Mouse (Mus musculus): ENCODE data around the gene Ckm. TPM values are rescaled to one million over a fixed set of nuclear protein-coding genes. Genes with fewer than 3 reads are reported as not detected.

Gene Ckm
- 78.9 and 126 TPM in 2 replicates for polyA plus RNA-seq (2012; rRNA removed)

DNA sequence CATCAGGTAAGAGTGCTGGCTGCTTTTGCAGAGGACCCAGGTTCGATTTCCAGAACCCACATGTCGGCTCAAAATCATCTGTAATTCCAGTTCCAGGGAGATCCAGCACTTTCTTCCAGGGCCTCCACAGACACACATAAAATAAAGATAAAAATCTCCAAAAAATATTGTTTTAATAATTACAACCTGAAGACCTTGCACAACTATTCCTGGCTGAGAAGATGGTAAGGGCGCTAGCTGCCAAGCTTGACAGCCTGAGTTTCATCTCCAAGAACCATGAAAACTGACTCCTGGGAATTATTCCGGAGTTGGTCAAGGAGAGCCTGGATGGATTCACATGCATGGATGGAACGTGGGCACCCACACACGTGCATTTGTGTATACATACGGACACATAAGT lies at the start of gene Ckm:
TSS of gene Ckm (plus strand) at position 301 of the 400 bp plus-strand sequence.

GRCm38 (mm10) chr7:19359299-19359891 lies 45.2 kb upstream of the Ckm start, which contains the start of the genes Cd3eap and Ppp1r13l:
Cd3eap (minus strand) TSS chr7:19359483.
Ppp1r13l (plus strand) TSS chr7:19359749.

DNA sequence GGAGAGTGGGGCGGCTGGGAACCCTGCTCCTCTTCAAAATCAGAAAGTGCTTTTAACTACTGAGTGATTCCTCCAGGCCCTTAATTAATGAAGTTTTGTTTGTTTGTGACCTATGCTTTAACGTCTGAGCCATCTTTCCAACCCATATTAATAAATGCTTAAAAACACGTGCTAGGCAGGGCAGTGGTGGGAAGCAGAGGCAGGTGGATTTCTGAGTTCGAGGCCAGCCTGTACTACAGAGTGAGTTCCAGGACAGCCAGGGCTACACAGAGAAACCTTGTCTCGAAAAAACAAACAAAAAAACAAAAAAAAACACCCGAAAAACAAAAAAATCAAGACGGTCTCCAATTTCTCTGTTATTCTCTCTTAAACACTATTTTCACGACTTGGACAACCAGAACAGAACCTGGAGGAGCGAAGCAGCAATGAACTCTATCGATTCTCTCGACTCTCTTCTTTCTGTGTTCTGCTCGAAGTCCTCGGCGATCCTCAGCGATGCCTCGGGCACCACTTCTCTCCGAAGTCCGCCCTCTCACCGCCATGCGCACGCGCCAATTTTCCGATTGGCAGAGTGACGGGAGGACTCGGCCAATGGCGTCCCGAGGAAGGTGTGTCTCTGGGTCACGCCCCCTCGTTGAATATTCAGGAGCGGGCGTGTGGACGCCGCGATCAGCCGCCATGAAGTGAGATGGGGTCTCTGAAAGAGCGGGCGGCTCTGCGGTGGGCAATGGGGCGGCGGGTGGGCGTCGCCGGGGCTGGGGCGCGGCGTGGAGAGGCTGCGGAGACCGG lies 23.0 kb upstream of the Ckm start, which contains the start of gene Ercc2:
TSS of gene Ercc2 (plus strand) at position 634 of the 789 bp plus-strand sequence.

DNA sequence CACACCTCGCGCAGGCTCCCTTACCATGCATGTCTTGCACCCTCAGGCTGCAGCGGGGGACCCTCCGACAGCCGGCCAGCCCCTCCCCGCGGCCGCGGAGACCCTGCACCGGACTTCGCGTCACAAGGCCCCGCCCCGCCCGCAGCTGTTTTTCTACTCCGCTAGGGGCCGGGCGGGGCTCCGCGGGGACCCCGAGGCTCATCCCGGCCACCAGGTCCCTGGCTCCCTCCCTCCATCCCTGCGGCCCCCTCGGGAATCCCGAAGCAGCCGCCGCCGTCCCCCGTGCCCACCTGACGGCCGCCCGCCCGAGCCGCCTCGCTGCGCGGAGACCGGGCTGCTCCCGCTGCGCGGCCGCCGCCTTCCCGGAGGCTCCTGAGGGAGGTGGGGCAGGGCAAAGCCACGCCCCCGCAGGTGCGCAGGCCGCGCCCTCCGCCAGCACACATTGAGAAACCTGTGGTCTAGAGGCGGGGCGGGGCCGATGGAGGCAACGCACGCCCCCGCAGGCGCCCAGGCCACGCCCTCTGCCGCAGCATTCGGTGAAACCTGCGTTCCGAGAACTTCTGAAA lies 762 bp upstream of the Ckm start, which contains the start of gene Klc3:
TSS of gene Klc3 (minus strand) at position 374 of the 566 bp plus-strand sequence.

DNA sequence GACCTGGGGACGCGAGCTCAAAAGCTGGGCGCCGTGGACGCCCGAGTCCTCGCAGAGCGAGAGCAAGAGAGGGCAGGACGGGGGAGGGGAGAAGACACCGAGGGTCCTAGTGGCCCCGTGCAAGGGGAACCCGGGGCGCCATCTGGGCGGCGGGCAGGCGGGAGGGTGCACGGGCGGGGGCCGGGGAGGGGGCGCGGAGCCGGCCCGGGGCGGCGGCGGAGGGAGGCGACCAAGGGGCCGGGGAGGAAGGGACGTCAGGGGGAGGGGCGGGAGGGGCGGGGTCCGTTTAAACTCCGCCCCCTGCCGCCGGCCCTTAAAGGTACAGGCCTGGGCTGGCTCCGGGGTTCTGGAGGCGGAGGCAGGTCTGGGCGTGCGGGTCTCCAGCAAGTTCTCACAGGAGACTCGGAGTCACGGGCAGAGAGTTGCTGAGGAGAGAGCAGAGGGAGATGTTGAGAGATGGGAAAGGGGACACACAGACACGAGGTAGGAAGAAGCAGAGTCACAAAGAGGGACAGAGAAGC lies 54.1 kb downstream of the Ckm start, which contains the start of gene Mark4:
TSS of gene Mark4 (minus strand) at position 231 of the 521 bp plus-strand sequence.

GRCm38 (mm10) chr7:19462884-19463381 lies 58.4 kb downstream of the Ckm start, which contains the start of gene Exoc3l2:
Exoc3l2 (plus strand) TSS chr7:19463331.

Other genes starting within 250 kb of the Ckm start
- gene Gipr, start 238.6 kb upstream of the Ckm start, polyA plus RNA-seq (2012; rRNA removed): 0.95 and 1.6 TPM in 2 replicates
- gene Eml2, start 228.4 kb upstream of the Ckm start, polyA plus RNA-seq (2012; rRNA removed): 45.4 and 47.5 TPM in 2 replicates
- 4.0 and 4.6 TPM in 2 replicates for gene Gpr4, start 192.2 kb upstream of the Ckm start, polyA plus RNA-seq (2012; rRNA removed)
- gene Opa3, start 176.4 kb upstream of the Ckm start, polyA plus RNA-seq (2012; rRNA removed): 40.5 and 52.5 TPM in 2 replicates
- 569 and 685 TPM in 2 replicates for gene Vasp, start 133.0 kb upstream of the Ckm start, polyA plus RNA-seq (2012; rRNA removed)
- 0.10 and 0.21 TPM in 2 replicates for gene Ppm1n, start 124.7 kb upstream of the Ckm start, polyA plus RNA-seq (2012; rRNA removed)
- 28.0 and 34.1 TPM in 2 replicates for gene Rtn2, start 122.2 kb upstream of the Ckm start, polyA plus RNA-seq (2012; rRNA removed)
- gene Fosb, start 94.7 kb upstream of the Ckm start, polyA plus RNA-seq (2012; rRNA removed): 3.1 and 6.7 TPM in 2 replicates
- gene Ercc1, start 60.0 kb upstream of the Ckm start, polyA plus RNA-seq (2012; rRNA removed): 26.1 and 33.2 TPM in 2 replicates
- 4.0 and 7.0 TPM in 2 replicates for gene Cd3eap, start 45.3 kb upstream of the Ckm start, polyA plus RNA-seq (2012; rRNA removed)
- 14.6 and 20.3 TPM in 2 replicates for gene Ppp1r13l, start 45.0 kb upstream of the Ckm start, polyA plus RNA-seq (2012; rRNA removed)
- gene Ercc2, start 22.8 kb upstream of the Ckm start, polyA plus RNA-seq (2012; rRNA removed): 47.1 and 56.1 TPM in 2 replicates
- gene Klc3, start 672 bp upstream of the Ckm start, polyA plus RNA-seq (2012; rRNA removed): 5.5 and 6.0 TPM in 2 replicates
- gene Mark4, start 54.0 kb downstream of the Ckm start, polyA plus RNA-seq (2012; rRNA removed): 22.3 and 24.9 TPM in 2 replicates
- gene Exoc3l2, start 58.6 kb downstream of the Ckm start, polyA plus RNA-seq (2012; rRNA removed): 7.9 and 11.1 TPM in 2 replicates
- 19.5 and 30.0 TPM in 2 replicates for gene Bloc1s3, start 103.6 kb downstream of the Ckm start, polyA plus RNA-seq (2012; rRNA removed)
- 218 and 235 TPM in 2 replicates for gene Trappc6a, start 103.6 kb downstream of the Ckm start, polyA plus RNA-seq (2012; rRNA removed)
- gene Nkpd1, start 113.1 kb downstream of the Ckm start, polyA plus RNA-seq (2012; rRNA removed): 2.2 and 2.3 TPM in 2 replicates
- gene Ppp1r37, start 158.3 kb downstream of the Ckm start, polyA plus RNA-seq (2012; rRNA removed): 191 and 212 TPM in 2 replicates
- gene Zfp296, start 172.5 kb downstream of the Ckm start, polyA plus RNA-seq (2012; rRNA removed): 2.8 and 2.9 TPM in 2 replicates
- gene Gemin7, start 172.8 kb downstream of the Ckm start, polyA plus RNA-seq (2012; rRNA removed): 109 and 138 TPM in 2 replicates
- 149 and 153 TPM in 2 replicates for gene Clasrp, start 199.7 kb downstream of the Ckm start, polyA plus RNA-seq (2012; rRNA removed)
- gene Relb, start 224.7 kb downstream of the Ckm start, polyA plus RNA-seq (2012; rRNA removed): 78.7 and 93.0 TPM in 2 replicates

All from colon, adult 2 months (tissue).